Mouse (Mus musculus) kidney, adult 2 months (tissue): ENCODE measurements around the gene Rdh7. TPM values are rescaled to one million over a fixed set of nuclear protein-coding genes. Genes with fewer than 3 reads are reported as not detected.
"Not testable (repeated sequence)": the region's sequence is repeated elsewhere in the genome, so short reads cannot be mapped to it uniquely, and the experiment has no call there.

Experiments used
- DNase-seq: peaks from one replicate; pipeline ENCODE4 v3.0.0; 2021
- H3K27ac ChIP-seq: fragments of 200-500 bp; 2 replicates; pipeline ENCODE4 v1.5.1; 2012; ENCODE audit warnings: low read depth, low read length, control low read depth, inconsistent platforms; ENCODE audit not compliant: insufficient read depth
- H3K27me3 ChIP-seq: fragments of 200-500 bp; replicated peaks from 2 replicates; pipeline ENCODE4 v1.6.1; 2012; ENCODE audit warnings: mild to moderate bottlenecking, moderate library complexity, low read length, inconsistent platforms; ENCODE audit not compliant: control insufficient read depth, insufficient read depth
- H3K36me3 ChIP-seq: fragments of 200-500 bp; 2 replicates; pipeline ENCODE4 v1.6.1; 2012; ENCODE audit warnings: mild to moderate bottlenecking, moderate library complexity, low read length, inconsistent platforms; ENCODE audit not compliant: control insufficient read depth, insufficient read depth
- H3K4me1 ChIP-seq: fragments of 200-500 bp; 2 replicates; pipeline ENCODE4 v1.6.1; 2011; ENCODE audit warnings: low read length; ENCODE audit not compliant: control insufficient read depth, insufficient read depth
- H3K4me3 ChIP-seq: fragments of 200-500 bp; 2 replicates; pipeline ENCODE4 v1.5.1; 2011; ENCODE audit warnings: mild to moderate bottlenecking, low read depth, low read length, control low read depth; ENCODE audit not compliant: insufficient read depth
- CTCF ChIP-seq: fragments of 200-500 bp; conservative IDR thresholded peaks from 2 replicates; pipeline ENCODE4 v1.5.1; 2011; ENCODE audit warnings: low read depth, mild to moderate bottlenecking, control low read depth, low read length, moderate library complexity, mixed read lengths; ENCODE audit not compliant: insufficient read depth, insufficient read length
- POLR2A ChIP-seq: fragments of 200-500 bp; IDR thresholded peaks from one replicate; pipeline ENCODE4 v1.6.1; 2011; ENCODE audit warnings: low read depth, low read length, control low read depth
- WGBS: fragments of 180-500 bp; shearing (Covaris S2); methylation state at CpG from one replicate; pipeline ENCODE4 v1.1.7; 2018; 5-methylcytosine and 5-hydroxymethylcytosine counted together
- polyA plus RNA-seq: library from polyadenylated mRNA; depleted of rRNA; stranded (reverse); fragments of >200 nt; gene quantifications from 2 replicates; pipeline ENCODE4 v1.2.3, GENCODE M21; 2012

Rdh7 gene
- polyA plus RNA-seq, 1 experiment, result 0.20 TPM

- WGBS, result 88% methylated on average over 8 of the region's 8 CpGs
Measured at GRCm38 (mm10) chr10:127923024-127923423, 34.4 kb upstream of the Rdh7 start.

GRCm38 (mm10) chr10:127922241-127922640 is 33.6 kb upstream of the Rdh7 start:
- Histone ChIP-seq H3K36me3 (no peaks in the 10 kb centered on the region), H3K27ac (no peak overlapping the region), H3K4me1 (0 out of 2 replicates have a peak, but pooled peaks cover 2% of the 10 kb centered on the region), H3K4me3 (no peak overlapping the region), H3K27me3 (no peaks in the 10 kb centered on the region)
- peak; percentile 39 for DNase-seq
- TF ChIP-seq CTCF (no peak), POLR2A (no peak)
- WGBS, result 61% methylated on average over 1 of the region's 1 CpGs

More at GRCm38 (mm10) chr10:127923024-127923423, 34.4 kb upstream of the Rdh7 start:
- Histone ChIP-seq H3K27ac (no peak overlapping the region), H3K27me3 (no peaks in the 10 kb centered on the region), H3K4me3 (no peak overlapping the region), H3K36me3 (no peaks in the 10 kb centered on the region), H3K4me1 (0 out of 2 replicates have a peak, but pooled peaks cover 2% of the 10 kb centered on the region)
- TF ChIP-seq CTCF, result no peak
- TF ChIP-seq POLR2A, result no peak
- no peak for DNase-seq

- H3K4me1 ChIP-seq, result 0 out of 2 replicates have a peak, but pooled peaks cover 2% of the 10 kb centered on the region
- H3K27ac ChIP-seq, result no peak overlapping the region
- no peaks in the 10 kb centered on the region for H3K36me3 ChIP-seq
- DNase-seq, result no peak
- WGBS, result 96% methylated on average over 5 of the region's 5 CpGs
- no peaks in the 10 kb centered on the region for H3K27me3 ChIP-seq
- TF ChIP-seq POLR2A (no peak), CTCF (no peak)
- H3K4me3 ChIP-seq, result no peak overlapping the region
Measured at GRCm38 (mm10) chr10:127917651-127918050, 29.0 kb upstream of the Rdh7 start.

GRCm38 (mm10) chr10:127917183-127917582 is 28.6 kb upstream of the Rdh7 start:
- H3K36me3 ChIP-seq, H3K27me3 ChIP-seq, H3K4me3 ChIP-seq, H3K27ac ChIP-seq, DNase-seq, H3K4me1 ChIP-seq: not testable (repeated sequence)
- 77% methylated on average over 3 of the region's 3 CpGs for WGBS

GRCm38 (mm10) chr10:127915578-127915977 is 27.0 kb upstream of the Rdh7 start:
- TF ChIP-seq CTCF, result no peak
- no peak for TF ChIP-seq POLR2A
- no peak for DNase-seq
- WGBS, result 95% methylated on average over 1 of the region's 1 CpGs
- Histone ChIP-seq H3K4me1 (no peaks in the 10 kb centered on the region), H3K27ac (no peak overlapping the region), H3K36me3 (no peaks in the 10 kb centered on the region), H3K4me3 (no peak overlapping the region), H3K27me3 (no peaks in the 10 kb centered on the region)

- peaks cover 10% of the 10 kb centered on the region; the same call in 1 of the 2 replicates for H3K4me1 ChIP-seq
- no peaks in the 10 kb centered on the region for H3K27me3 ChIP-seq
- no peak for DNase-seq
- no peak overlapping the region for H3K27ac ChIP-seq
- no peaks in the 10 kb centered on the region for H3K36me3 ChIP-seq
- H3K4me3 ChIP-seq, result no peak overlapping the region
- TF ChIP-seq POLR2A, result no peak
- no peak for TF ChIP-seq CTCF
Measured at GRCm38 (mm10) chr10:127907386-127907951, 18.9 kb upstream of the Rdh7 start.

- Histone ChIP-seq H3K36me3 (no peaks in the 10 kb centered on the region), H3K4me3 (no peak overlapping the region), H3K27me3 (no peaks in the 10 kb centered on the region), H3K27ac (no peak overlapping the region), H3K4me1 (peaks cover 13% of the 10 kb centered on the region; the same call in 1 of the 2 replicates)
- 97% methylated on average over 2 of the region's 2 CpGs for WGBS
- no peak for DNase-seq
- TF ChIP-seq POLR2A (no peak), CTCF (no peak)
Measured at GRCm38 (mm10) chr10:127906138-127906537, 17.5 kb upstream of the Rdh7 start.
